Mouse (Mus musculus) testis, postnatal 10 days (tissue): ENCODE measurements at regions not wholly inside any gene's neighbourhood (a gene's known extent, or its start where the extent isn't known, plus 50 kb on each side); places are given as distances from the start of the nearest gene placed in this dataset.

ENCODE experiments used
- DNase-seq: peaks from one replicate; pipeline ENCODE4 v3.0.0; 2021; ENCODE audit warnings: low spot score

GRCm38 (mm10) chr12:70672115-70672514, 153.2 kb upstream of the Frmd6 start:
- DNase-seq, result no peak

DNA sequence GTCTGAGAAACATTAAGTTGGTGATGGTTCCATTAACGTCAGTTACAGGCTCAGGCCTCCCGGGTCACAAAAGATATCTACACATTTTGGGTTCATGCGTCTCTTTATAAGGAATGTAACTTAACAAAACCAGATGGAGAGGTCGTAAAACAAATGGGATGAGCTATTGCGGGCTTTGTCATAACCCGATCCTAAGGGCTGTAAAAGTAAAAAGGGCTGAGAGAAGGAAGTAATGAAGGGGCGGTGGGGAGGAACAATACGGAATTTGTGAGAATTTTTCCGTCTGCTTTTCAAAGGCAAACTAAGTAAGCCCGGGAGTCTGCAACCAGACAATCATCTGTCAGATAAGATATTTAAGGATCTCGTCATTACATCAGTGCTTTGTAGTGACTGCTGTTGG, 152.1 kb upstream of the Frmd6 start:
- DNase-seq, result no peak

DNA sequence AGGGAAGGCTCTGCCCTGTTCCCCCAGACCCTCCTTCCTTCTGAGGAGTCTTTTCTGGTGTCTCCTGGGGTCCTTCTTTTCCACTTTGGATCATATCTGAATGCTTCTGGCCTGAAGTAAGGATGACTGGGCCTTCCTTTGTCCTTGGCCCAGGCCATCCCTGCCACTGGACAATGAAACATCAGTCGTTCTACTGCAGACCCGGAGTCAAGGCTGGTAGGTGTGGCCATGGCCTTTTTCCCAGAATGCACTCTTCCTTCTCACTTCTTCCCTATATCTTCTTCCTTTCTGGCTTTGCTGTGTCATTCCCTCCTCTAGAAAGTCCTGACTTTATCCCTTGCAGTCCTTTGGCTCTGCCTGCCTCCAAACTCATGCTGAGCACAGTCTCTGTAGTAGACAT, 151.2 kb upstream of the Frmd6 start:
- no peak for DNase-seq

DNA sequence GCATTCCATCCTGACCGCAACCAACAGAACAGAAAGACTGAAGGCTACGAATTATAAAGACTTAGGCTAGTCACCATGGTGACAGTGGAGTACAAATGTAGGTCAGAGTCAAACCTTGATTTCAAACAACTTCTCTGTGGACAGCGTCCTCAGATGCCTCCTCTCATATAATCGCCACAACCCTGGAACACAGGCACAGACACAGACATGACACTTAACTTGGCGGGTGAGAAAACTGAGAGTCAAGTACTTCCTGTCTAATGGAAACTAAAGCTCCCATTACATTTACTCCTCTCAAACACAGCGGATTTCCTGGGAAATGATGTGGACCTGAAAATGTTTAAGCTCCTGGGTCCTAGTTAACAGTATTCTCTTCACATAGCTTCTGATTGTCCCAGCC, 149.5 kb upstream of the Frmd6 start:
- no peak for DNase-seq

- peak; percentile 55 for DNase-seq
Measured at GRCm38 (mm10) chr12:70679701-70680425, 145.5 kb upstream of the Frmd6 start.

GRCm38 (mm10) chr12:70681407-70681990, 143.8 kb upstream of the Frmd6 start:
- DNase-seq, result no peak

DNA sequence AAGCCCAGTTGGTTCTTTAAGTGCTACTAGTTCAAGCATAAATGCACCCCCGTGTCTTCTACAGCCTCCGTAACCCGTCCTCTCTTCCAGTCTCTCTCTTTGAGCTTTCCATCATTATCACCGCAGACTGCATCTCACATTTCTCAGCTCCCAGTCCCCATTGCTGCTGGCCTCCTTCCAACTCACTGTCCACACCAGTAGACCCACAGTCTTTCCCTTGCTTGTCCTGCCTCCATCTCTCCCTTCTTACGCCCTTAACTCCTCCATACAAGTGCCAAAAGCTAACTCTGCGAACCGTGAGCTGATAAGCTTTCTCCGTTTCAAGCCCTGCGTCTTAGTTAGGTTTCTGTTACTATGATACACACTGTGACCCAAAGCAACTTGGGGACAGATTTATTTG, 141.0 kb upstream of the Frmd6 start:
- no peak for DNase-seq

- no peak for DNase-seq
Measured at GRCm38 (mm10) chr12:70685432-70685831, 139.9 kb upstream of the Frmd6 start.

DNA sequence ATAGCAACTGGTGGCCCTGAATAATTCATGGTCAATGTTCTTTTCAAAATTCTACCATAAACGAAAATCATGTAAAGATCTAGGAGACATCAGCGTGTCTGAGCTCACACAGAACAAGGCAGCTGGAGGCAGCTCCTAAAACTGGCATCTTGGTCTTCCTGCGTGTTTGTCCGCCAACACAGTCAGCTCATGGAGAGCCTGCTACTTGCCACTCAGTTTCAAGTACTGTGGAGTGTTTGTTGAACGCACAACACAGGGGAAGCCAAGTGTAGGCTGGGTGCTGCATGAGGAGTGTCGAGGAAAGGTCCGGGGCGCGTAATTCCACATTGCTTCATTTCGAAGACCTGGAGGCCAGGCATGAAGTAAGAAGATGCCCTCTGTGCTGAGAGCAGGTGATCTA, 139.0 kb upstream of the Frmd6 start:
- no peak for DNase-seq

DNA sequence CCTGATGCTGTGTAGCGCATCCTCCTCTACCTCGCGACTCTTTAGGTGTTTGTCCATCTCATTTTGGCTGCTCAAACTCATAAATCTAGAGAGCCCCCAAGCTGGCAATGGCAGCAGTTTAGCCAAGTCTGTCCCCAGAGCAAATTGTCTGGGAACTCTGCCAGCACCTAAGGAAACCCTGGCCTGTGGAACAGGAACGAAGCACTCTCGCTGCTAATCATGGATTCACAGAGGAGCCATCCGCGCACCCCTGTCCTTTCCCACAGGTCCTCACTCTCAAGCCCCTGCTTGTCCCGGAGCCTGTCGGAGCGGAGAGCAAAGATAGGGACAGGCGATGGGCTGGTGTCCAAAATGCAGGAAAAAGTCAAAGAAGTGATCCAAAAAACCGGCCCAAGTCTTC, 138.3 kb upstream of the Frmd6 start:
- DNase-seq, result peak; percentile 44

- no peak for DNase-seq
Measured at GRCm38 (mm10) chr12:70695162-70695561, 130.2 kb upstream of the Frmd6 start.

- no peak for DNase-seq
Measured at GRCm38 (mm10) chr12:70696256-70696655, 129.1 kb upstream of the Frmd6 start.

DNA sequence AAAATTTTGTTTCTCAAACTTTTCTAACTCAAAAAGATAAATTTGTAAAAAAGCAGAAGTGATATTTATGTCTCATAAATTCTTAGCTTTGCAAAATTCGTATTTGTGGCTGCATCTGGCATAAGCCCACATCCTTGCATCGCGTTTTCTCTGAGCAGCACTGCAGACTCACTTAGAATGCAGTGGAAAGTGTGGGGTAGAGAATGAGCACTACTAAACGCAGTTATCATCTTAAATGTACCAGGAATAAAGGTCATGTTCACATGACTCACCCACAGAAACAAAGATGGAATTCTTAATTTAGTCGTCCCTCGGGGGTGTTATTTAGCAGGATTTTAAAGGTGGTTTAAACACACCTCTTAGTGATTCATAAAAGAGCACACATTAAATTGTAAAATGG, 126.8 kb upstream of the Frmd6 start:
- DNase-seq, result no peak

- DNase-seq, result no peak
Measured at GRCm38 (mm10) chr12:70702473-70702872, 122.8 kb upstream of the Frmd6 start.

- DNase-seq, result no peak
Measured at GRCm38 (mm10) chr12:70706806-70707628, 118.3 kb upstream of the Frmd6 start.

DNA sequence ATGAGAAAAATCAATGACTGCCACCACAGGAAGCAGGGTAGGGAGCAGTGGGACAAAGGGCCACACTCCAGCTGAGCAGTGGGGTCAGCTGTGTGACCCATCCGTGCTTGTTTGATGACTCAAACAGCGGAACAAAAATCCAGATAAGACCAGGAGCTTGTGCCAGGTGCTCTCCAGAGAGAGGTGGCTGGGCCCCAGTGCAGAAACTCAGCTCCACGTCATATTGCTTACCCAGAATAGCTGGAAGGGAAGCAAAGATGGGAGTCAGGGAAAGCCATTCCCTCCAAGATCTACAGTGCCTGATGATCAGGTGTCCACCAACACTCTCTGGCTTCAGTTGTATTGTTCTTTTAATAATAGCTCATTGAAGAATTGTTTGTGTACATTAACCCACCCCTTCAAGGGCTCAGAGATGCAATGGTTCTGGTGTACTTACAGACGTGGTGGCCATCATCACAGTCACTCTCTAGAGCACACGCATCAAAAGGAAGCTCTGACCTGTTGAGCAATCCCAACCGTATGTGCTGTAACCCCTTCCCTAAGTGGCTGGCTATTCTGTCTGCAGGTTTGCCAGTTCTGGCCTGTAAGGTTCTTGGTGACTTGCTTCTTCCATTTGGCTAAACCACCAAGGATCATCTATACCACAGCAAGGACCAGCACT, 117.6 kb upstream of the Frmd6 start:
- DNase-seq, result no peak

DNA sequence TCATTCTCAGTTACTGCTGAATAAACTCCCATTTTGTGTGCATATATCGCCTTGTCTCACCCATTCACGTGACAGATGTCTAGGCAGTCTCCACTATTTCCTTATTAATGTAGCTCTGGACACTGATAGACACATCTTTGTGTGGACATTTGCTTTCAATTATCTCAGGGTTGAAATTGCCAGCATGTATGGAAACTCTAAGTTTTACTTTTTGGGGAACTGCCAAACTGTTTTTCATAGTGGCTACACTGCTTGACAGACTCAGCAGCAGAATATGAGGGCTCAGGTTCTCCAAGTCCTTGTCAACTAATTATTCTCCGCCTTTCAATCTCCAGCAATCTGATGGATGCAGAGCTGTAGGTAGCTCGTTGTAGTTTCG, 117.0 kb upstream of the Frmd6 start:
- no peak for DNase-seq

DNA sequence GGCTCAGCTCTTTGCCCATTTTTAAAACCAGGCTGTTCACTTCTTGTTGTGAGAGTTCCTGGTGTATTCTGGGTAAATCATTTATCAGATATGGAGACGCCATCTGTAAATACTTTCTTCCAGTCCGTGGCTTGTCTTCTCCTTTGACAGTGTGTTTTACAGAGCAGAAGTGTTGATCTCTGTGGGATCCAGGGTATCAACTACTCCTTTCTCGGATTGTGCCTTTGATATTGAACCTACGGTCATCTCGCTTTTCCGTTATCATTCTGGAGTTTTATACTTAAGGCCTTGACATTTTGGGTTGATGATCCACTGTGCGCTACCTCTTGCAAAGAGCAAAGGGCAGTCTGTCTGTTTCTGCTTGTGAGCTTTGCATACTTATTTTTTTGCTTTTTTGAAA, 115.0 kb upstream of the Frmd6 start:
- DNase-seq, result no peak

- no peak for DNase-seq
Measured at GRCm38 (mm10) chr12:70711030-70711429, 114.3 kb upstream of the Frmd6 start.

DNA sequence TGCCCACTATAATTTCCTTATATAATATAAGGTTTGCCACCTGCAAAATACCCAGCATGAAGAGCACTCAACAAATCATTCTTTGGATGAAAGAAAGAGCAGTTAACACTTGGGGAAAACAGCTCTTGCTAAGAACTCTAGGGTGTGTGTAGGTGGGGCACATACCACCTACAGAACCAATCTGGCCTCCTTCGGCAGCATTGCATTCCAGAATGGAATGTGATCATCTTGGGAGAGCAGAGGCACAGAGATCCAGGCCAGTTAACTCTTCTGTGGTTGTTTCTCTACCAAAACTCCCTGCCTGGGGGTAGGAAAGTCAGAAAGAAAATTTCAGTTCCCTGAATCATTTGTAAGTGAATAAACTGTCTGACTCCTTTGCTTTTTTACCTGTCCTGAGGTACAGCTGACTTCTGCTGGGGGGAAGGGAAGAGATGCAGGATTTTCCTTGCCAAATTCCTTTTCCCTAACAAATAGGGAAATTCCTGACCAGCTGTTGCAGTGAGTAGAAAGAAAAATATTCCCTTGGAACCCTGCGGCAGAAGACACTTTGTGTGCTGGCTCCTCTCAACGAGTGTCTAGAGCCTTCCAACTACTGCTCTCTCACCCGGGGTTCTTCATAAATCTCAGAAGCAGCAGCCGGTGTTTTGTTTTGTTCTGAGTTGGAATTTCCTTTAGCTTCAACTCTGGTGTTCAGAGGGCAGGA, 112.8 kb upstream of the Frmd6 start:
- no peak for DNase-seq

GRCm38 (mm10) chr12:70713499-70714280, 111.6 kb upstream of the Frmd6 start:
- no peak for DNase-seq
